Mouse (Mus musculus) liver, adult 2 months (tissue): ENCODE results near the gene Hpse2.

Source experiments
- CTCF ChIP-seq: fragments of 200-500 bp; IDR thresholded peaks from 2 replicates; pipeline ENCODE4 v1.5.1; 2011; ENCODE audit warnings: low read depth, low read length, control low read depth
- POLR2A ChIP-seq: fragments of 200-500 bp; IDR thresholded peaks from 2 replicates; pipeline ENCODE4 v1.6.1; 2011; ENCODE audit warnings: low read length, control low read depth; ENCODE audit not compliant: insufficient read depth; ENCODE audit errors: extremely low read depth

DNA sequence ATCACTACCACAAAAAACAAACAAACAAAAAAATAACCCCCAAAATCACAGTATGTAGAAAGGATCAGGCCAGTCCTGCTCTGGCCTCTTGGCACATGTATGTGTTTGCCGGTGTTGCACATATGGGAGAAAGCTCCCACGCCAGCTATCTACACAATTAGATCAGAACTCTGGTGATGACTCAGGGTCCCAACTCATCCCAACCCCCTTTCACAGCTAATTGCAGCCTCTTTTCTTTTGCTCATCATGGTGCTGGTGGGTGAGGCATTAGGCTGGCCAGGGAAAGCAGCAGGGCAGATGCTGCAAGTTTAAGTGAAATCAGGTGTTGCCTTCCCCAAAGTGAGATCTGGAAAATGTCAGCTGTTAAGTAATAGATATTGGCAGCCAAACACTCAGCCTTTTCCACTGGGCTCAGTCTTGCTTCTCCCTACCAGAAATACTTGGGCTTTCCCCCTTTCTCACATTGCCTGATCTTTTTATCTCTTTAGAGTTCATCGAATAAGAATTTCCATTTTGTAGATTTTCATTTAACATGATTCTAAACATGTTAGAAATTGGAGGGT, 365.5 kb downstream of the Hpse2 start:
- TF ChIP-seq POLR2A: no peak
- TF ChIP-seq CTCF: no peak
